Comparison of ENCODE assay signal across 25 mouse cellular contexts in genomic region chr11:85485197-85485940, GRCm38 (mm10).
"Had no signal": no experiment of that assay in that cellular context is flagged by ENCODE, and none has a peak within 500 bp of the region (broad histone marks: within the 10 kb centered on the region; RNA-seq: fewer than 3 reads in every experiment).

No protein-coding gene starts in this region.

- H3K4me1 ChIP-seq: hindbrain, embryonic 12.5 days; intestine, embryonic 15.5 days had no signal

- H3K4me3 ChIP-seq: gastrocnemius, adult 2 months; heart, embryonic 10.5 days; heart, embryonic 12.5 days; hindbrain, embryonic 10.5 days; hindbrain, embryonic 12.5 days; intestine, embryonic 15.5 days; kidney, embryonic 15.5 days; layer of hippocampus, adult 2 months; left cerebral cortex, adult 2 months; limb, embryonic 10.5 days; limb, embryonic 12.5 days had no signal

- H3K9me3 ChIP-seq: heart, embryonic 10.5 days; heart, embryonic 12.5 days; hindbrain, embryonic 10.5 days; hindbrain, embryonic 12.5 days; intestine, embryonic 15.5 days; kidney, embryonic 15.5 days; limb, embryonic 10.5 days; limb, embryonic 12.5 days had no signal

- ATAC-seq: forebrain, embryonic 16.5 days; hindbrain, embryonic 16.5 days; inflammation-experienced regulatory T-cells, adult 6 months; intestine, embryonic 15.5 days had no signal

- H3K9ac ChIP-seq: heart, embryonic 12.5 days; hindbrain, embryonic 12.5 days; hindbrain, embryonic 14.5 days; intestine, embryonic 15.5 days; kidney, embryonic 15.5 days; limb, embryonic 12.5 days had no signal

- H3K36me3 ChIP-seq: heart, embryonic 10.5 days; hindbrain, embryonic 10.5 days; hindbrain, embryonic 12.5 days; intestine, embryonic 15.5 days; kidney, embryonic 15.5 days; limb, embryonic 10.5 days had no signal

- DNase-seq: gastrocnemius, adult 2 months; gastrocnemius, postnatal 10 days; gastrocnemius, postnatal 25 days; heart, adult 18-20 months; heart, postnatal 10 days; heart, postnatal 4 days; kidney, adult 18-20 months; kidney, adult 9 months; kidney, postnatal 10 days; kidney, postnatal 25 days; kidney, postnatal 4 days had no signal

- H3K27me3 ChIP-seq: heart, embryonic 12.5 days; hindbrain, embryonic 12.5 days; intestine, embryonic 15.5 days; kidney, embryonic 15.5 days; limb, embryonic 12.5 days had no signal

- H3K27ac ChIP-seq: gastrocnemius, adult 2 months; heart, embryonic 10.5 days; hindbrain, embryonic 10.5 days; hindbrain, embryonic 12.5 days; hindbrain, embryonic 14.5 days; intestine, embryonic 15.5 days; kidney, embryonic 15.5 days; layer of hippocampus, adult 2 months; left cerebral cortex, adult 2 months; limb, embryonic 10.5 days; limb, embryonic 12.5 days had no signal

- H3K4me2 ChIP-seq: heart, embryonic 12.5 days; hindbrain, embryonic 12.5 days; hindbrain, embryonic 14.5 days; intestine, embryonic 15.5 days; kidney, embryonic 15.5 days; limb, embryonic 12.5 days had no signal
